Mouse (Mus musculus) adrenal gland, postnatal 0 days (tissue): Measurements from ENCODE around the gene Gm28998. TPM values are rescaled to one million over a fixed set of nuclear protein-coding genes. Genes with fewer than 3 reads are reported as not detected.

ENCODE experiments used
- polyA plus RNA-seq: library from polyadenylated mRNA; unstranded; fragments of >200 nt; fragmentation: Nextera tagmentation; extraction: Ambion mirVana; gene quantifications from 2 replicates; pipeline ENCODE4 v1.2.1, GENCODE M21; 2015

Gm28998 gene
- polyA plus RNA-seq = not detected in 2 replicates

GRCm38 (mm10) chrY:7253487-7253886 lies at the start of gene Gm28998:
Gene Gm28998, plus strand, starts transcription at chrY:7253787.

Other genes starting within 250 kb of the Gm28998 start
- not detected in 2 replicates for gene Gm21244, start 84.5 kb upstream of the Gm28998 start, polyA plus RNA-seq
- gene Gm21788, start 151.2 kb downstream of the Gm28998 start, polyA plus RNA-seq = not detected in 2 replicates